Mouse (Mus musculus) liver, postnatal 0 days (tissue): Measurements from ENCODE around the gene Vmn2r37. TPM values are rescaled to one million over a fixed set of nuclear protein-coding genes. Genes with fewer than 3 reads are reported as not detected.
"Not testable (repeated sequence)": the region's sequence is repeated elsewhere in the genome, so short reads cannot be mapped to it uniquely, and the experiment has no call there.

ENCODE experiments used
- ATAC-seq: fragments of 200-750 bp; cut with Nextera tagmentation; 2 replicates; pipeline ENCODE4 v1.8.0; 2017; ENCODE audit warnings: mild to moderate bottlenecking, moderate library complexity
- DNase-seq: peaks from one replicate; pipeline ENCODE4 v3.0.0-alpha.2; 2016
- H3K27ac ChIP-seq: fragments of 300-500 bp; sonication (generic); 2 replicates; pipeline ENCODE4 v1.5.1; 2014; ENCODE audit warnings: antibody characterized with exemption, moderate library complexity, mild to moderate bottlenecking, low read depth
- H3K27me3 ChIP-seq: fragments of 300-500 bp; sonication (generic); 2 replicates; pipeline ENCODE4 v1.6.1; 2014; ENCODE audit warnings: low read length, control low read depth, mixed read lengths; ENCODE audit not compliant: insufficient read depth
- H3K36me3 ChIP-seq: fragments of 300-500 bp; sonication (generic); replicated peaks from 2 replicates; pipeline ENCODE4 v1.6.1; 2014; ENCODE audit warnings: mild to moderate bottlenecking, control low read depth, low read length, moderate library complexity, mixed read lengths; ENCODE audit not compliant: insufficient read depth
- H3K4me1 ChIP-seq: fragments of 300-500 bp; sonication (generic); 2 replicates; pipeline ENCODE4 v1.6.1; 2014; ENCODE audit warnings: antibody characterized with exemption, mild to moderate bottlenecking, control low read depth; ENCODE audit not compliant: insufficient read depth
- H3K4me2 ChIP-seq: fragments of 300-500 bp; sonication (generic); 2 replicates; pipeline ENCODE4 v1.6.1; 2014; ENCODE audit warnings: low read depth, mild to moderate bottlenecking, low read length, moderate library complexity, mixed read lengths
- H3K4me3 ChIP-seq: fragments of 300-500 bp; sonication (generic); 2 replicates; pipeline ENCODE4 v1.5.1; 2014; ENCODE audit warnings: low read depth, low read length
- H3K9ac ChIP-seq: fragments of 300-500 bp; sonication (generic); replicated peaks from 2 replicates; pipeline ENCODE4 v1.6.1; 2014; ENCODE audit warnings: mild to moderate bottlenecking, moderate library complexity
- H3K9me3 ChIP-seq: fragments of 300-500 bp; sonication (generic); 2 replicates; pipeline ENCODE4 v1.6.1; 2016; ENCODE audit warnings: mild to moderate bottlenecking, control low read depth, low read length, mixed read lengths
- WGBS: fragments of 180-500 bp; shearing (Covaris S2); extraction: QIAGEN DNeasy Blood & Tissue Kit; methylation state at CpG from one replicate; pipeline ENCODE4 v1.1.7; 2014; ENCODE audit not compliant: insufficient replicate concordance; 5-methylcytosine and 5-hydroxymethylcytosine counted together
- polyA plus RNA-seq: library from polyadenylated mRNA; unstranded; fragments of >200 nt; fragmentation: Nextera tagmentation; extraction: Ambion mirVana; gene quantifications from 2 replicates; pipeline ENCODE4 v1.2.1, GENCODE M21; 2015

Vmn2r37 gene
- not detected in 2 replicates for polyA plus RNA-seq

GRCm38 (mm10) chr7:9223553-9223952 is at the start of gene Vmn2r37:
Vmn2r37 (minus strand) TSS chr7:9223653.
- not testable (repeated sequence) for H3K9ac ChIP-seq, H3K27me3 ChIP-seq, H3K4me2 ChIP-seq, H3K4me3 ChIP-seq, ATAC-seq, H3K9me3 ChIP-seq, H3K4me1 ChIP-seq, H3K27ac ChIP-seq, H3K36me3 ChIP-seq, DNase-seq
- WGBS, result 55% methylated on average over 1 of the region's 2 CpGs

Other genes starting within 250 kb of the Vmn2r37 start
- not detected in 2 replicates for gene Vmn2r39, start 192.9 kb downstream of the Vmn2r37 start, polyA plus RNA-seq
- gene Vmn2r38, start 125.8 kb downstream of the Vmn2r37 start, polyA plus RNA-seq, result not detected in 2 replicates